Mouse (Mus musculus) thymus, adult 2 months (tissue): ENCODE results near the gene Gstcd.

Experiments used
- CTCF ChIP-seq: fragments of 200-500 bp; IDR thresholded peaks from 2 replicates; pipeline ENCODE4 v1.5.1; 2012; ENCODE audit warnings: mild to moderate bottlenecking, control low read depth, low read length, moderate library complexity, borderline replicate concordance; ENCODE audit not compliant: control insufficient read depth, poor library complexity, insufficient read depth; ENCODE audit errors: extremely low read depth
- POLR2A ChIP-seq: fragments of 200-500 bp; IDR thresholded peaks from 2 replicates; pipeline ENCODE4 v1.6.1; 2012; ENCODE audit warnings: mild to moderate bottlenecking, low read length, control low read depth, moderate library complexity; ENCODE audit not compliant: control insufficient read depth, poor library complexity, insufficient read depth; ENCODE audit errors: extremely low read depth

DNA sequence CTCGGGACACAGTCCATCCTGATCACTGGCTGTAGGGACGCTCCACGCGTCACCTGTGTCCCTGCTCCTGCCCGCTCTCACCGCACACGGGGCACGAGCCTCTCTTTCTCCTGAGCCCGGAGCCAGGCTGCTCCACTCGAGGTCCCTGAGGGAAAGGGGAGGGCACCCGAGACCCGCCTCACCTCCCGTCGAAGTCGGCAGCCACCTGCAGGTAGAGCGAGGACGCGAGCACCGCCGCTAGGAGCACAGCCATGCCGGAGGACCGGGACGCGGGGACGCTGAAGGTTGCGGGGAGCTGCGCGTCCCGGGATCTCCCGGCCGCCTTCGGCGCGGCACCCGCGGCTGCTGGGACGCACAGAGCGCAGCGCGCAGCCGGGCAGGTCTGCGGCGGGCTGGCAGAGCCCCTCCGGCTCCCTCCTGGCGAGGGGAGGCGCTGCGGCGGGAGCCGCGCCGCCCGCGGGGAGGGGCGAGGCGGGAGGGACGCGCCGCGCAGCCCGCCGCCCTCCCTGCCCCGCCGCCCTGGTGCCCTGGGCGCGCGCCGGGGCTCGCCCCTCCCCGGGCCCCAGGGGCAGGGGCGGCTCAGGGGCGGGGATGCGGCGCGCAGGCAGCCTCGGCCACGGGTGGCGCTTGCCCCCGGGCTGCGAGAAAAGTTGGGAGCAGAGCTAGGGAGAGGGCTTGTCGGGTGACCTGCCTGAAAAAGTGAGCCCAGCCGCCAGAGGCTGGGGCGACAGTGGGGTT is 141.9 kb downstream of the Gstcd start, which contains the start of gene Npnt:
- TF ChIP-seq CTCF: no peak
- no peak for TF ChIP-seq POLR2A
